19 mouse cellular contexts compared by ENCODE assay signal in genomic region chr6:88009209-88009608, GRCm38 (mm10). TPM values are rescaled to one million over a fixed set of nuclear protein-coding genes. Genes with fewer than 3 reads are reported as not detected.
DNase-seq lines count a peak whose midpoint lies in the region; ATAC-seq and TF ChIP-seq lines count a peak whose summit lies in the region.
"Had no signal": no experiment of that assay in that cellular context is flagged by ENCODE, and none has a peak within 500 bp of the region (broad histone marks: within the 10 kb centered on the region; RNA-seq: fewer than 3 reads in every experiment).

No protein-coding gene starts in this region.

- ATAC-seq in granulocyte monocyte progenitor cell, adult 5-6 weeks (replicated peaks; ENCODE audit: poor library complexity, severe bottlenecking), result peak; percentile 91
- no peak for ATAC-seq in forebrain, postnatal 0 days
- ATAC-seq: forebrain, embryonic 13.5 days; forebrain, embryonic 15.5 days had no signal

- H3K4me2 ChIP-seq in forebrain, postnatal 0 days (ENCODE audit: low read depth), result no peak overlapping the region
- H3K4me2 ChIP-seq: embryonic facial prominence, embryonic 12.5 days; forebrain, embryonic 13.5 days; forebrain, embryonic 15.5 days had no signal

- H3K4me3 ChIP-seq in bone marrow macrophage, adult 2 months (ENCODE audit: insufficient read depth, low read length), result no peak overlapping the region
- no peak overlapping the region for H3K4me3 ChIP-seq in forebrain, postnatal 0 days (ENCODE audit: low read depth, low read length)
- H3K4me3 ChIP-seq: embryonic facial prominence, embryonic 10.5 days; embryonic facial prominence, embryonic 12.5 days; forebrain, embryonic 13.5 days; forebrain, embryonic 15.5 days had no signal

- peaks cover 49% of the 10 kb centered on the region for H3K36me3 ChIP-seq in forebrain, postnatal 0 days (ENCODE audit: insufficient read depth)

- H3K27ac ChIP-seq in bone marrow macrophage, adult 2 months (ENCODE audit: insufficient read depth, low read depth, low read length), result peak overlapping the region; percentile 19
- no peak overlapping the region for H3K27ac ChIP-seq in forebrain, postnatal 0 days (ENCODE audit: low read depth, low read length)
- H3K27ac ChIP-seq: embryonic facial prominence, embryonic 10.5 days; embryonic facial prominence, embryonic 12.5 days; forebrain, embryonic 13.5 days; forebrain, embryonic 15.5 days had no signal

- H3K27me3 ChIP-seq in forebrain, postnatal 0 days (ENCODE audit: insufficient read depth, low read length), result no peaks in the 10 kb centered on the region
- H3K27me3 ChIP-seq: embryonic facial prominence, embryonic 12.5 days; forebrain, embryonic 13.5 days; forebrain, embryonic 15.5 days had no signal

- peak; percentile 21 for DNase-seq in adrenal gland, postnatal 14 days
- no peak for DNase-seq in adrenal gland, adult 2 months
- DNase-seq in natural killer cell, adult 2 months (ENCODE audit: low spot score in 2 of 2), result no peak
- DNase-seq in thymus, postnatal 0 days (ENCODE audit: low spot score), result no peak
- no peak for DNase-seq in forebrain, postnatal 0 days
- DNase-seq: adrenal gland, postnatal 25 days; cerebellum, adult 11 months; cerebellum, adult 18-20 months; cerebellum, adult 8-10 months; cerebellum, adult 9-11 months; cerebellum, postnatal 14 days; cerebellum, postnatal 36 days had no signal

- no peaks in the 10 kb centered on the region for H3K9me3 ChIP-seq in forebrain, postnatal 0 days (ENCODE audit: low read length)
- H3K9me3 ChIP-seq: embryonic facial prominence, embryonic 10.5 days; embryonic facial prominence, embryonic 12.5 days; forebrain, embryonic 13.5 days; forebrain, embryonic 15.5 days had no signal

- no peak overlapping the region for H3K9ac ChIP-seq in forebrain, postnatal 0 days
- H3K9ac ChIP-seq: embryonic facial prominence, embryonic 12.5 days; forebrain, embryonic 13.5 days; forebrain, embryonic 15.5 days had no signal

- no peak for TF ChIP-seq CTCF in bone marrow macrophage, adult 2 months (IDR thresholded peaks at IDR 0.05; ENCODE audit: low read depth, low read length)
- no peak for TF ChIP-seq CTCF in forebrain, postnatal 0 days (IDR thresholded peaks at IDR 0.05; ENCODE audit: low read depth)

- 85% methylated on average over 4 of the region's 4 CpGs for WGBS in forebrain, postnatal 0 days

- H3K4me1 ChIP-seq in bone marrow macrophage, adult 2 months (ENCODE audit: control insufficient read depth, insufficient read depth, low read length), result peaks cover 22% of the 10 kb centered on the region
- no peaks in the 10 kb centered on the region for H3K4me1 ChIP-seq in forebrain, postnatal 0 days (ENCODE audit: insufficient read depth)
- H3K4me1 ChIP-seq: embryonic facial prominence, embryonic 10.5 days; embryonic facial prominence, embryonic 12.5 days; forebrain, embryonic 13.5 days; forebrain, embryonic 15.5 days had no signal

- TF ChIP-seq POLR2A in bone marrow macrophage, adult 2 months (IDR thresholded peaks at IDR 0.05; ENCODE audit: borderline replicate concordance, low read depth, low read length), result no peak

RNA-seq across cellular contexts. Expression of gene H1fx, which starts 27.8 kb away (rescaled TPM):
- total RNA-seq in adrenal gland, postnatal 14 days (2021), result 23.8 and 24.9 TPM in 2 replicates
- total RNA-seq in adrenal gland, adult 2 months (2021), result 1 to 10 TPM; 7.4 to 9.5 TPM
- polyA plus RNA-seq in adrenal gland, adult 2 months (2012; rRNA removed), result 17.1 and 22.1 TPM in 2 replicates
- 0.91 and 1.1 TPM in 2 replicates for polyA plus RNA-seq in bone marrow macrophage, adult 2 months (2012; ENCODE audit: insufficient read depth, insufficient read length, missing spikeins)
- 1.4 and 4.9 TPM in 2 replicates for total RNA-seq in granulocyte monocyte progenitor cell, adult 5-6 weeks (2014; fragmentation: Nextera tagmentation)
- 0.78 and 2.7 TPM in 2 replicates for total RNA-seq in granulocyte monocyte progenitor cell, adult 5-6 weeks (2017)
- polyA plus RNA-seq in thymus, postnatal 0 days (2015; fragmentation: Nextera tagmentation; extraction: Ambion mirVana), result 15.7 and 26.5 TPM in 2 replicates
- total RNA-seq in forebrain, postnatal 0 days (2014; rRNA removed), result 16.7 and 26.7 TPM in 2 replicates
- 66.3 and 68.6 TPM in 2 replicates for polyA plus RNA-seq in forebrain, postnatal 0 days (2015; fragmentation: Nextera tagmentation; extraction: Ambion mirVana)
- total RNA-seq: MEL had no signal

RNA-seq across cellular contexts. Expression of gene Rab7, which starts 35.9 kb away (rescaled TPM):
- total RNA-seq in adrenal gland, postnatal 14 days (2021), result 280 and 282 TPM in 2 replicates
- total RNA-seq in adrenal gland, adult 2 months (2021), result 100 to 1,000 TPM; 335 to 385 TPM
- polyA plus RNA-seq in adrenal gland, adult 2 months (2012; rRNA removed), result 90.7 and 123 TPM in 2 replicates
- 475 and 476 TPM in 2 replicates for polyA plus RNA-seq in bone marrow macrophage, adult 2 months (2012; ENCODE audit: insufficient read depth, insufficient read length, missing spikeins)
- 239 and 246 TPM in 2 replicates for total RNA-seq in granulocyte monocyte progenitor cell, adult 5-6 weeks (2014; fragmentation: Nextera tagmentation)
- 89.1 and 102 TPM in 2 replicates for total RNA-seq in granulocyte monocyte progenitor cell, adult 5-6 weeks (2017)
- 194 and 223 TPM in 2 replicates for polyA plus RNA-seq in thymus, postnatal 0 days (2015; fragmentation: Nextera tagmentation; extraction: Ambion mirVana)
- 75.9 and 88.9 TPM in 2 replicates for total RNA-seq in forebrain, postnatal 0 days (2014; rRNA removed)
- 360 and 367 TPM in 2 replicates for polyA plus RNA-seq in forebrain, postnatal 0 days (2015; fragmentation: Nextera tagmentation; extraction: Ambion mirVana)
